Comparison of ENCODE assay signal across 10 mouse cellular contexts in genomic region chr13:35030979-35031683, GRCm38 (mm10). TPM values are rescaled to one million over a fixed set of nuclear protein-coding genes. Genes with fewer than 3 reads are reported as not detected.
A peak's percentile ranks its signal among the peaks of the same experiment; 100 is the strongest.
DNase-seq lines count a peak whose midpoint lies in the region; TF ChIP-seq lines count a peak whose summit lies in the region.
"Had no signal": no experiment of that assay in that cellular context is flagged by ENCODE, and none has a peak within 500 bp of the region (broad histone marks: within the 10 kb centered on the region; RNA-seq: fewer than 3 reads in every experiment).

No protein-coding gene starts in this region.

- H3K36me3 ChIP-seq in heart, adult 2 months (ENCODE audit: control insufficient read depth, insufficient read depth, low read length) = no peaks in the 10 kb centered on the region
- peaks cover 0 to 6% of the 10 kb centered on the region in 2 experiments; a peak in 2 of 4 replicates for H3K36me3 ChIP-seq in MEL (ENCODE audit: control insufficient read depth in 1 of 2, insufficient read depth in 2 of 2, low read length in 2 of 2)
- H3K36me3 ChIP-seq: liver, embryonic 13.5 days; neural tube, embryonic 12.5 days had no signal

- H3K9me3 ChIP-seq in MEL (replicated peaks; ENCODE audit: insufficient read depth, low read length) = no peaks in the 10 kb centered on the region
- H3K9me3 ChIP-seq: liver, embryonic 13.5 days; neural tube, embryonic 12.5 days had no signal

- H3K27me3 ChIP-seq in heart, adult 2 months (ENCODE audit: control insufficient read depth, insufficient read depth, low read length) = no peaks in the 10 kb centered on the region
- no peaks in the 10 kb centered on the region; a peak in 1 of 4 replicates for H3K27me3 ChIP-seq in MEL (ENCODE audit: control insufficient read depth in 1 of 2, insufficient read depth in 2 of 2, low read length in 2 of 2)
- H3K27me3 ChIP-seq: liver, embryonic 13.5 days; neural tube, embryonic 12.5 days had no signal

- peak; percentile 13 for TF ChIP-seq RAD21 in MEL (IDR thresholded peaks at IDR 0.05; ENCODE audit: low read depth, low read length)

- TF ChIP-seq EP300 in heart, adult 2 months (IDR thresholded peaks at IDR 0.05; ENCODE audit: insufficient read depth, low read depth, low read length) = no peak
- no peak for TF ChIP-seq EP300 in MEL (IDR thresholded peaks at IDR 0.05; ENCODE audit: low read depth in 1 of 2, low read length in 2 of 2)

- no peaks in the 10 kb centered on the region for H3K79me2 ChIP-seq in heart, adult 2 months (replicated peaks; ENCODE audit: control insufficient read depth, insufficient read depth, low read length)
- H3K79me2 ChIP-seq in MEL (ENCODE audit: control insufficient read depth, insufficient read depth, low read length, poor library complexity) = no peaks in the 10 kb centered on the region

- no peaks in the 10 kb centered on the region for H3K4me1 ChIP-seq in heart, adult 2 months (ENCODE audit: control insufficient read depth, insufficient read depth, low read length)
- peaks cover 2 to 12% of the 10 kb centered on the region in 2 experiments; a peak in 3 of 4 replicates for H3K4me1 ChIP-seq in MEL (ENCODE audit: control insufficient read depth in 1 of 2, insufficient read depth in 2 of 2, low read length in 2 of 2)
- H3K4me1 ChIP-seq: liver, embryonic 13.5 days; neural tube, embryonic 12.5 days had no signal

- H3K27ac ChIP-seq in heart, adult 2 months = no peak overlapping the region
- H3K27ac ChIP-seq in layer of hippocampus, adult 2 months = no peak overlapping the region
- H3K27ac ChIP-seq in MEL (ENCODE audit: control insufficient read depth, low read depth, low read length) = no peak overlapping the region
- H3K27ac ChIP-seq: liver, embryonic 13.5 days; neural tube, embryonic 12.5 days had no signal

- 65% methylated on average over 7 of the region's 7 CpGs for WGBS in heart, adult 2 months

- DNase-seq in heart, adult 2 months = no peak
- no peak for DNase-seq in heart, adult 8-10 months (ENCODE audit: low spot score)
- DNase-seq in layer of hippocampus, adult 2 months (ENCODE audit: low spot score in 2 of 2) = peak in 1 of 2 experiments; percentile 41
- no peak for DNase-seq in layer of hippocampus, postnatal 36 days
- peak; percentile 18 for DNase-seq in MEL (ENCODE audit: low read depth, low spot score)
- peak; percentile 36 for DNase-seq in brain, embryonic 14.5 days (ENCODE audit: low read depth)
- DNase-seq in thymus, postnatal 25 days = no peak
- DNase-seq: liver, embryonic 13.5 days had no signal

- H3K9ac ChIP-seq in heart, adult 2 months (ENCODE audit: low read depth, low read length) = no peak overlapping the region
- H3K9ac ChIP-seq in MEL (ENCODE audit: control insufficient read depth, low read depth, low read length, poor library complexity, severe bottlenecking) = no peak overlapping the region
- H3K9ac ChIP-seq: liver, embryonic 13.5 days; neural tube, embryonic 12.5 days had no signal

- no peak overlapping the region for H3K4me3 ChIP-seq in heart, adult 2 months
- no peak overlapping the region for H3K4me3 ChIP-seq in layer of hippocampus, adult 2 months
- H3K4me3 ChIP-seq in MEL (ENCODE audit: control insufficient read depth in 1 of 2, insufficient read depth in 1 of 2, low read depth in 2 of 2, low read length in 2 of 2) = no peak overlapping the region
- H3K4me3 ChIP-seq: erythroblast, embryonic 14.5 days; liver, embryonic 13.5 days; neural tube, embryonic 12.5 days had no signal

- peak; percentile 60 for TF ChIP-seq CTCF in heart, adult 2 months (IDR thresholded peaks at IDR 0.05)
- peak; percentile 75 for TF ChIP-seq CTCF in layer of hippocampus, adult 2 months (conservative IDR thresholded peaks at IDR 0.05)
- no peak; a peak in 1 of 6 replicates for TF ChIP-seq CTCF in MEL (IDR thresholded peaks at IDR 0.05 in 2 of 3, conservative IDR thresholded peaks at IDR 0.05 in 1 of 3; ENCODE audit: control insufficient read depth in 1 of 3, insufficient read depth in 1 of 3, low read depth in 2 of 3, low read length in 3 of 3, poor library complexity in 1 of 3, severe bottlenecking in 1 of 3)
- TF ChIP-seq CTCF in brain, embryonic 14.5 days (IDR thresholded peaks at IDR 0.05; ENCODE audit: borderline replicate concordance, extremely low read depth, insufficient read depth, insufficient read length) = peak; percentile 9; the same call in 1 of the 2 replicates

- TF ChIP-seq POLR2A in heart, adult 2 months (IDR thresholded peaks at IDR 0.05; ENCODE audit: insufficient read depth, low read depth, low read length) = no peak
- TF ChIP-seq POLR2A in MEL (IDR thresholded peaks at IDR 0.05; ENCODE audit: control insufficient read depth in 1 of 2, insufficient read depth in 1 of 2, low read depth in 1 of 2, low read length in 2 of 2, poor library complexity in 1 of 2) = no peak
- TF ChIP-seq POLR2A in brain, embryonic 14.5 days (IDR thresholded peaks at IDR 0.05; ENCODE audit: borderline replicate concordance, extremely low read depth, insufficient read depth, insufficient read length, poor library complexity, severe bottlenecking) = no peak

- intact Hi-C loops in heart, adult 2 months (cut with DNase I) = loop anchor here (2.0 to 5.0 kb wide), 2 partner anchors 741 to 916 kb away; no protein-coding TSS in a partner anchor

TF ChIP-seq in MEL, 35 proteins besides CTCF, POLR2A, EP300 and RAD21:
- no peak for TF ChIP-seq USF2 (IDR thresholded peaks at IDR 0.05; ENCODE audit: borderline replicate concordance in 1 of 2, insufficient read depth in 1 of 2, low read depth in 1 of 2, low read length in 2 of 2)
- 0 out of 2 replicates have a peak, but pooled peaks have one; percentile 7 for TF ChIP-seq TAL1 (IDR thresholded peaks at IDR 0.05; ENCODE audit: low read length)
- TF ChIP-seq MAFK (IDR thresholded peaks at IDR 0.05; ENCODE audit: borderline replicate concordance, low read depth, low read length) = no peak
TF ChIP-seq in MEL: peak in this region for 1.

RNA-seq across cellular contexts. Expression of gene Eci2, which starts 4.2 kb away (rescaled TPM):
- total RNA-seq in heart, adult 2 months (2021) = 100 to 1,000 TPM; 234 to 260 TPM
- polyA plus RNA-seq in heart, adult 2 months (2012; rRNA removed) = 118 and 234 TPM in 2 replicates
- total RNA-seq in heart, adult 8-10 months (2022) = 100 to 1,000 TPM; 234 to 273 (median 251) TPM
- 10 to 100 TPM; 46.8 to 51.7 TPM for total RNA-seq in layer of hippocampus, adult 2 months (2021)
- total RNA-seq in layer of hippocampus, postnatal 36 days (2021) = 10 to 100 TPM; 42.7 to 49.5 TPM
- 70.2 and 74.8 TPM in 2 replicates for total RNA-seq in MEL (2012; rRNA removed)
- 10 to 100 TPM in 1 of 2 experiments, not detected in 1; 81.1 TPM for polyA plus RNA-seq in MEL (2012; ENCODE audit: insufficient read depth in 1 of 2, insufficient read length in 2 of 2, low read depth in 1 of 2, low replicate concordance in 2 of 2, missing spikeins in 1 of 2)
- polyA plus RNA-seq in brain, embryonic 14.5 days (2012; rRNA removed) = 84.8 and 85.1 TPM in 2 replicates

Comparison
In these comparisons a context has a peak if more than half of its experiments do, and no peak if none do; other contexts are left out.
1. DNase-seq: peak in MEL (single experiment) and brain, embryonic 14.5 days (single experiment); none in heart, adult 2 months (0 of 2), heart, adult 8-10 months (single experiment), layer of hippocampus, postnatal 36 days (0 of 2) and thymus, postnatal 25 days (single experiment).
2. CTCF ChIP-seq: peak in heart, adult 2 months (single experiment), layer of hippocampus, adult 2 months (single experiment) and brain, embryonic 14.5 days (single experiment); none in MEL (0 of 3).